Mouse (Mus musculus) bone marrow macrophage, adult 2 months (primary cell): ENCODE measurements around the gene Kat6b.

ENCODE experiments used
- CTCF ChIP-seq: IDR thresholded peaks from 2 replicates; pipeline ENCODE4 v1.5.1; 2012; ENCODE audit warnings: low read depth, mild to moderate bottlenecking, low read length, moderate library complexity
- POLR2A ChIP-seq: IDR thresholded peaks from 2 replicates; pipeline ENCODE4 v1.6.1; 2012; ENCODE audit warnings: mild to moderate bottlenecking, low read depth, low read length, borderline replicate concordance

DNA sequence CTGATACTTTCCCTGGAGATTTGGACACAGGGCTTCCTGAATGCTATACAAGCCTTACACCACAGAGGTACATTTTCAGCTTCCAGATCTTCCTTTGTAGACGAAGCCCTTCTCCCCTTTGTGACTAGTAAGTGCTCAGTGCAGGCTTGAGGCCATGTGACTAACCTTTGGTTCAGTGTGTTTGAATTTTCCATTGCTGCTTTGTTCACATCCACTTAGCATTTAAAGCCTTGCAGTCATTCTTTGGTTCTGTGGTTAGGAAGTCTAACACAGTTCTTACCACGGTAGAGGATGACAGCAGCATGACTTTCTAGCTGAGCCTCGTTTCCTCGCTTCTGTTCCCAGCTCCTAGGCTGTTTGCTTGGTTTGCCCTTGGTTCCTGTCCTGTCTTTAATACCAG lies 44.4 kb downstream of the Kat6b start:
- TF ChIP-seq CTCF (no peak), POLR2A (no peak)
